Mouse (Mus musculus): ENCODE results near the gene Trim17. TPM values are rescaled to one million over a fixed set of nuclear protein-coding genes. Genes with fewer than 3 reads are reported as not detected.
A peak's percentile ranks its signal among the peaks of the same experiment; 100 is the strongest.

Trim17 gene
- polyA plus RNA-seq (2016; fragmentation: Nextera tagmentation; extraction: Ambion mirVana), result 0.07 and 0.13 TPM in 2 replicates

- H3K4me2 ChIP-seq, result peak within 1 kb of the TSS; percentile 95
- H3K9me3 ChIP-seq (replicated peaks), result no peaks in the 10 kb centered on the region
- H3K4me1 ChIP-seq, result peaks cover 50% of the 10 kb centered on the region
- WGBS (ENCODE audit: insufficient replicate concordance), result under 1% methylated on average over 49 of the region's 49 CpGs
- H3K36me3 ChIP-seq, result peaks cover 25% of the 10 kb centered on the region
- H3K27me3 ChIP-seq (replicated peaks), result peaks cover 23% of the 10 kb centered on the region
- peak within 1 kb of the TSS; percentile 98 for H3K9ac ChIP-seq
- H3K27ac ChIP-seq, result peak within 1 kb of the TSS; percentile 99
- H3K4me3 ChIP-seq, result peak within 1 kb of the TSS; percentile 89
- ATAC-seq, result peak; percentile 86
Measured at GRCm38 (mm10) chr11:58954420-58955142, at the start of gene Trim17, which contains the start of gene Hist3h2a. Gene Trim17 (plus strand): TSS chr11:58954685. Gene Hist3h2a (plus strand): TSS chr11:58954685.

GRCm38 (mm10) chr11:58904838-58905237, 49.6 kb upstream of the Trim17 start:
- Histone ChIP-seq H3K4me1 (peaks cover 43% of the 10 kb centered on the region), H3K36me3 (peaks cover 28% of the 10 kb centered on the region), H3K4me2 (peak overlapping the region; percentile 76), H3K9ac (peak overlapping the region; percentile 85; the same call in 1 of the 2 replicates), H3K27me3 (replicated peaks) (no peaks in the 10 kb centered on the region), H3K9me3 (replicated peaks) (no peaks in the 10 kb centered on the region), H3K27ac (peak overlapping the region; percentile 89), H3K4me3 (peak overlapping the region; percentile 76)
- no peak for ATAC-seq
- 41% methylated on average over 6 of the region's 6 CpGs for WGBS (ENCODE audit: insufficient replicate concordance)

- ATAC-seq, result peak; percentile 74
- H3K27me3 ChIP-seq (replicated peaks), result no peaks in the 10 kb centered on the region
- no peaks in the 10 kb centered on the region for H3K36me3 ChIP-seq
- peaks cover 74% of the 10 kb centered on the region for H3K4me1 ChIP-seq
- no peaks in the 10 kb centered on the region for H3K9me3 ChIP-seq (replicated peaks)
- 9% methylated on average over 1 of the region's 1 CpGs for WGBS (ENCODE audit: insufficient replicate concordance)
- H3K27ac ChIP-seq, result peak overlapping the region; percentile 99
- peak overlapping the region; percentile 83 for H3K4me2 ChIP-seq
- peak overlapping the region; percentile 80 for H3K9ac ChIP-seq
- peak overlapping the region; percentile 49 for H3K4me3 ChIP-seq
Measured at GRCm38 (mm10) chr11:58913776-58914175, 40.7 kb upstream of the Trim17 start.

- Histone ChIP-seq H3K4me3 (peak overlapping the region; percentile 49), H3K9ac (peak overlapping the region; percentile 80), H3K36me3 (no peaks in the 10 kb centered on the region), H3K9me3 (replicated peaks) (no peaks in the 10 kb centered on the region), H3K27ac (peak overlapping the region; percentile 99), H3K4me1 (peaks cover 82% of the 10 kb centered on the region), H3K4me2 (peak overlapping the region; percentile 83), H3K27me3 (replicated peaks) (no peaks in the 10 kb centered on the region)
- 8% methylated on average over 17 of the region's 17 CpGs for WGBS (ENCODE audit: insufficient replicate concordance)
- 0 out of 2 replicates have a peak, but pooled peaks have one; percentile 18 for ATAC-seq
Measured at GRCm38 (mm10) chr11:58914461-58915028, 39.9 kb upstream of the Trim17 start.

- WGBS (ENCODE audit: insufficient replicate concordance), result 35% methylated on average over 14 of the region's 14 CpGs
- Histone ChIP-seq H3K27ac (peak overlapping the region; percentile 93), H3K4me2 (peak overlapping the region; percentile 72), H3K27me3 (replicated peaks) (no peaks in the 10 kb centered on the region), H3K4me1 (peaks cover 92% of the 10 kb centered on the region), H3K36me3 (peaks cover 21% of the 10 kb centered on the region), H3K9me3 (replicated peaks) (no peaks in the 10 kb centered on the region), H3K4me3 (peak overlapping the region; percentile 65), H3K9ac (peak overlapping the region; percentile 76)
- ATAC-seq, result peak; percentile 63
Measured at GRCm38 (mm10) chr11:58916879-58917744, 37.4 kb upstream of the Trim17 start.

- peaks cover 29% of the 10 kb centered on the region for H3K36me3 ChIP-seq
- H3K4me2 ChIP-seq, result peak within 1 kb of the TSS; percentile 72
- peak within 1 kb of the TSS; percentile 76 for H3K9ac ChIP-seq
- H3K4me3 ChIP-seq, result peak within 1 kb of the TSS; percentile 65
- WGBS (ENCODE audit: insufficient replicate concordance), result 43% methylated on average over 12 of the region's 12 CpGs
- ATAC-seq, result peak; percentile 82
- no peaks in the 10 kb centered on the region for H3K9me3 ChIP-seq (replicated peaks)
- peaks cover 84% of the 10 kb centered on the region for H3K4me1 ChIP-seq
- no peaks in the 10 kb centered on the region for H3K27me3 ChIP-seq (replicated peaks)
- peak within 1 kb of the TSS; percentile 93 for H3K27ac ChIP-seq
Measured at GRCm38 (mm10) chr11:58917745-58918366, 36.6 kb upstream of the Trim17 start, which contains the start of gene Btnl10. Gene Btnl10 (plus strand): TSS chr11:58917908.

- H3K9ac ChIP-seq, result peak overlapping the region; percentile 76
- peak overlapping the region; percentile 72 for H3K4me2 ChIP-seq
- ATAC-seq, result peak; percentile 25; the same call in 1 of the 2 replicates
- peaks cover 9% of the 10 kb centered on the region for H3K27me3 ChIP-seq (replicated peaks)
- peaks cover 75% of the 10 kb centered on the region for H3K4me1 ChIP-seq
- H3K9me3 ChIP-seq (replicated peaks), result no peaks in the 10 kb centered on the region
- H3K4me3 ChIP-seq, result peak overlapping the region; percentile 65
- peak overlapping the region; percentile 93 for H3K27ac ChIP-seq
- 50% methylated on average over 5 of the region's 5 CpGs for WGBS (ENCODE audit: insufficient replicate concordance)
- H3K36me3 ChIP-seq, result peaks cover 38% of the 10 kb centered on the region
Measured at GRCm38 (mm10) chr11:58918759-58919158, 35.7 kb upstream of the Trim17 start.

GRCm38 (mm10) chr11:58922420-58922819, 32.1 kb upstream of the Trim17 start:
- H3K36me3 ChIP-seq, result peaks cover 42% of the 10 kb centered on the region
- H3K4me1 ChIP-seq, result peaks cover 52% of the 10 kb centered on the region
- no peak overlapping the region for H3K4me2 ChIP-seq
- 81% methylated on average over 9 of the region's 9 CpGs for WGBS (ENCODE audit: insufficient replicate concordance)
- no peak overlapping the region for H3K4me3 ChIP-seq
- H3K27me3 ChIP-seq (replicated peaks), result peaks cover 13% of the 10 kb centered on the region
- no peak overlapping the region for H3K9ac ChIP-seq
- H3K9me3 ChIP-seq (replicated peaks), result no peaks in the 10 kb centered on the region
- no peak for ATAC-seq
- no peak overlapping the region for H3K27ac ChIP-seq

- Histone ChIP-seq H3K9me3 (replicated peaks) (no peaks in the 10 kb centered on the region), H3K4me1 (peaks cover 53% of the 10 kb centered on the region), H3K4me2 (no peak overlapping the region), H3K9ac (0 out of 2 replicates have a peak overlapping the region, but pooled peaks have one; percentile 5), H3K27me3 (replicated peaks) (peaks cover 13% of the 10 kb centered on the region), H3K36me3 (peaks cover 35% of the 10 kb centered on the region), H3K4me3 (no peak overlapping the region), H3K27ac (no peak overlapping the region)
- no peak for ATAC-seq
- WGBS (ENCODE audit: insufficient replicate concordance), result 83% methylated on average over 2 of the region's 3 CpGs
Measured at GRCm38 (mm10) chr11:58926651-58927050, 27.8 kb upstream of the Trim17 start.

GRCm38 (mm10) chr11:58927053-58927452, 27.4 kb upstream of the Trim17 start:
- H3K9ac ChIP-seq, result no peak overlapping the region
- peaks cover 13% of the 10 kb centered on the region for H3K27me3 ChIP-seq (replicated peaks)
- H3K4me3 ChIP-seq, result no peak overlapping the region
- peaks cover 35% of the 10 kb centered on the region for H3K36me3 ChIP-seq
- 61% methylated on average over 2 of the region's 2 CpGs for WGBS (ENCODE audit: insufficient replicate concordance)
- H3K9me3 ChIP-seq (replicated peaks), result no peaks in the 10 kb centered on the region
- H3K4me1 ChIP-seq, result peaks cover 56% of the 10 kb centered on the region
- no peak overlapping the region for H3K27ac ChIP-seq
- no peak overlapping the region; the same call in 1 of the 2 replicates for H3K4me2 ChIP-seq
- ATAC-seq, result no peak

All from liver, embryonic 12.5 days (tissue).